Mouse (Mus musculus) liver, adult 2 months (tissue): ENCODE measurements around the gene Aknad1. TPM values are rescaled to one million over a fixed set of nuclear protein-coding genes. Genes with fewer than 3 reads are reported as not detected.

Source experiments
- DNase-seq: peaks from one replicate; pipeline ENCODE4 v3.0.0-alpha.2; 2011; ENCODE audit warnings: low read depth, low spot score; ENCODE audit errors: extremely low read depth
- H3K27ac ChIP-seq: fragments of 200-500 bp; replicated peaks from 2 replicates; pipeline ENCODE4 v1.5.1; 2012; ENCODE audit warnings: low read depth, mild to moderate bottlenecking, control low read depth, inconsistent platforms, low read length; ENCODE audit not compliant: insufficient read depth
- H3K27me3 ChIP-seq: fragments of 200-500 bp; 2 replicates; pipeline ENCODE4 v1.6.1; 2012; ENCODE audit warnings: mild to moderate bottlenecking, moderate library complexity, low read length, inconsistent platforms; ENCODE audit not compliant: control insufficient read depth, insufficient read depth
- H3K36me3 ChIP-seq: fragments of 200-500 bp; 2 replicates; pipeline ENCODE4 v1.6.1; 2012; ENCODE audit warnings: low read length, inconsistent platforms; ENCODE audit not compliant: control insufficient read depth, insufficient read depth
- H3K4me1 ChIP-seq: fragments of 200-500 bp; 2 replicates; pipeline ENCODE4 v1.6.1; 2011; ENCODE audit warnings: low read length; ENCODE audit not compliant: control insufficient read depth, insufficient read depth
- H3K4me3 ChIP-seq: fragments of 200-500 bp; 2 replicates; pipeline ENCODE4 v1.5.1; 2011; ENCODE audit warnings: low read depth, mild to moderate bottlenecking, control low read depth, low read length, moderate library complexity; ENCODE audit not compliant: insufficient read depth
- H3K79me2 ChIP-seq: fragments of 200-500 bp; 2 replicates; pipeline ENCODE4 v1.6.1; 2012; ENCODE audit warnings: inconsistent platforms, mild to moderate bottlenecking, low read length, moderate library complexity; ENCODE audit not compliant: control insufficient read depth, insufficient read depth
- H3K9ac ChIP-seq: fragments of 200-500 bp; 2 replicates; pipeline ENCODE4 v1.6.1; 2012; ENCODE audit warnings: low read depth, mild to moderate bottlenecking, control low read depth, inconsistent platforms, low read length
- CTCF ChIP-seq: fragments of 200-500 bp; IDR thresholded peaks from 2 replicates; pipeline ENCODE4 v1.5.1; 2011; ENCODE audit warnings: low read depth, low read length, control low read depth
- POLR2A ChIP-seq: fragments of 200-500 bp; IDR thresholded peaks from 2 replicates; pipeline ENCODE4 v1.6.1; 2011; ENCODE audit warnings: low read length, control low read depth; ENCODE audit not compliant: insufficient read depth; ENCODE audit errors: extremely low read depth
- WGBS: fragments of 180-500 bp; shearing (Covaris S2); methylation state at CpG from one replicate; pipeline ENCODE4 v1.1.7; 2018; 5-methylcytosine and 5-hydroxymethylcytosine counted together
- polyA plus RNA-seq: library from polyadenylated mRNA; depleted of rRNA; stranded (reverse); fragments of >200 nt; gene quantifications from 2 replicates; pipeline ENCODE4 v1.2.3, GENCODE M21; 2012
- total RNA-seq: library from RNA; depleted of rRNA; stranded (reverse); fragments of >200 nt; gene quantifications from 2 replicates; pipeline ENCODE4 v1.2.3, GENCODE M21; 2014

The Aknad1 gene
- total and polyA plus RNA-seq, 2 experiments, result not detected

DNA sequence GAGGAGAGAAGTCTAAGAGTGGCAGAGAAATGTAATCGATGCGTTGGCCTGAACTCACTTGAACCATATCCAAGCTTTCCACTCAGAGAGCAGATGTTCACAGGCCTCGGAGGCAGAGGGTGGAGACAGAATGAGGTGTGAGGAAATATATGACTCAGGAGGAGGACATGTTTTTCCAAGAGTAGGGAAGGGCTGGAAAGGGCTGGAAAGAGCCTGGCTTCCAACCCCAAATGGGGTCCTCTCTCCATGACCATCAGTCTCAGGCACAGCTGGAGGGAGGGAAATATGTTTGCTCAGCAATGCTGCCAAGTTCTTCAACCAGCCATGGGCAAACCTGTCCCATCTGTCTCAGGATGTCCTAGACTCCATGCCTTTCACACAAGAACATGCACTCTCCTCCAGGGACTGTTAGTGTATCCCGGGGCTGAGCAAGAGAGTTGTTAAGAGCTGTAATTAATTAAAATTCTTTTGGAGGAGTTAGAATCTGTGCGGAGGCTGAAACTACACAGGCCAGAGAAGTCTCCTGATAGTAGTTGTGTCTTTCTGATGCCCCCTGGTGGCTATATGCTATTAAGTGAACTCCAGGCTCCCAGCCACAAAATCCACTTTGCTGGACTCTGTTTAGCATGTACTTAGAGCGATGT is 31.4 kb downstream of the Aknad1 start:
- no peaks in the 10 kb centered on the region for H3K27me3 ChIP-seq
- no peak overlapping the region; the same call in 1 of the 2 replicates for H3K27ac ChIP-seq
- TF ChIP-seq CTCF (peak; percentile 30; the same call in 1 of the 2 replicates), POLR2A (no peak)
- peak; percentile 91 for DNase-seq
- no peak overlapping the region for H3K9ac ChIP-seq
- H3K4me3 ChIP-seq, result no peak overlapping the region
- H3K36me3 ChIP-seq, result no peaks in the 10 kb centered on the region
- no peaks in the 10 kb centered on the region for H3K79me2 ChIP-seq
- WGBS, result 12% methylated on average over 6 of the region's 6 CpGs
- peaks cover 3% of the 10 kb centered on the region for H3K4me1 ChIP-seq

DNA sequence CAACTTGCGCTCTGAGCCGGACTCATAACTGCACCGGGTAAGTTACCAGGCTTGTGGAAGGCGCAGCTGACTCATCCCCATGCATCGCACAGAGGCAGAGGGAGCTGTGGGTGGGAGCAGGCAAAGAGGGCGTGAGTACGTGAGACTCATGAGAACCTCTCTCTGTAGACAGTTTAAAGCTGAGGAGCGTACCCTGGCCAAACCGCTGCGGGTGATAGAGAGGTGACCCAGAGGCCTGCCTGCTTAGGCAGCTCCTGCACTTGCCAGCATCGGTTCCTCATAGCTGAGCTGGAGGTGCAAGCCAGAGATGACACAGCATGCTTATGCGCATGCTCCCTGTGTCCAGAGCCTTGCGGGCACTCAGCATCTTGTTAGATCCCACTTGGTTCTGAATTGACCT is 32.8 kb downstream of the Aknad1 start:
- no peaks in the 10 kb centered on the region for H3K27me3 ChIP-seq
- no peaks in the 10 kb centered on the region for H3K36me3 ChIP-seq
- H3K4me1 ChIP-seq, result peaks cover 3% of the 10 kb centered on the region
- H3K27ac ChIP-seq, result no peak overlapping the region
- no peaks in the 10 kb centered on the region for H3K79me2 ChIP-seq
- no peak overlapping the region for H3K4me3 ChIP-seq
- 91% methylated on average over 13 of the region's 13 CpGs for WGBS
- no peak overlapping the region for H3K9ac ChIP-seq
- no peak for DNase-seq
- TF ChIP-seq POLR2A (no peak), CTCF (no peak)

DNA sequence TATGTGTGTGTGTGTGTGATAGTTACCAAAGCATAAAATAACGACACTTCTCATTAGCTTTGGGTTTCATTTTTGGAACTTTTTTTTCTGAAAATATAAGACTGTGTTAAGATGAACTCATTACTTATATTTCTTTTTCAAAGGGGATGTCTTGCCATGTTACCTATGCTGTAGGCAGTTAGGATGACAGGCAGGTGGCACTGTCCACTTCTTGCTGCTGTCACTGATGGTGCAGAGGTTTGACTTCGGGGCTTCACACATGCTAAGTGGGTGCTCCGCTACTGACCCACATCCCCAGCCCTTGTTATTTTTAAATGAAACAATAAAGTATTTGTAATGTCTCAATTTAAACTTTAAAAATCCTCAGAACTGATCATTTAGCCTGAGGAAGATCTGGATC is 33.4 kb downstream of the Aknad1 start:
- H3K4me1 ChIP-seq, result peaks cover 3% of the 10 kb centered on the region
- no peaks in the 10 kb centered on the region for H3K79me2 ChIP-seq
- no peaks in the 10 kb centered on the region for H3K36me3 ChIP-seq
- no peak overlapping the region for H3K4me3 ChIP-seq
- no peak for DNase-seq
- 78% methylated on average over 3 of the region's 3 CpGs for WGBS
- TF ChIP-seq CTCF, result peak; percentile 39; the same call in 1 of the 2 replicates
- TF ChIP-seq POLR2A, result no peak
- H3K27ac ChIP-seq, result no peak overlapping the region
- H3K9ac ChIP-seq, result no peak overlapping the region
- H3K27me3 ChIP-seq, result no peaks in the 10 kb centered on the region

DNA sequence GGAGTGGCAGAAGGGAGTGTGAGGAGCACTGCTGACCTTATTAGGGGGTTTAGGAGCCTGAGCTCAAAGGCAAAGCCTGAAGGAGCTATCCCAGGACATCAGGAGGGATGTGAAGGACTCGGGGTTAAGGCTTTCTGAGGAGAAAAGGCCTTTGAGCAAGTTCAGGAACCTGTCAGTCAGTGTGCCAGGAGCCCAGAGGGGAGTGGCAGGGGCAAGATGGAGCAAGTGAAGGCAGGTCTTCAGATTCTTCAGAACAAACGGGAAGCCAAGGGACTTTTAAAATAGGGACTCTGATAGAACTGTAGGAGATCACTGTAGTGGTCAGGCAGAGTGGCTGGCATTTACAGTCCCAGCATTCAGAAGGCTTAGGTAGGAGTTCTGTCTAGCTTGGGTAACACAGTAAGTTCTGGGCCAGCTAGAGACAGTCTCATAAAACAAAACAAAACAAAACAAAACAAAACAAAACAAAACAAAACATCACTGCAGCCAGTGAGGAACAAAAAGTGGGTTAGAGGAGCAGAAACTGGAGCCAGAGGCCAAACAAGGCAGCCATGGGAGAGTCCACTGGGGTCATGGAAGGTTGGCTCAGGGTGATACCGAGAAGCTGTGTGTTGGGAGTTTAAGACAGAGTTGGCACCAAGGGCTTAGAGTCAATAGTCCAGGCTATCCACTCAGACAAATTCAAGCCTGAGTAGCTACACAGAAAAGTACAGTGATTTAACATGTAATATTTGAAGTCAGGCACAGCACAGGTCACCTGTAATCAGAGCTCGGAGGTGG is 39.5 kb downstream of the Aknad1 start:
- H3K27me3 ChIP-seq, result no peaks in the 10 kb centered on the region
- H3K4me1 ChIP-seq, result peaks cover 5% of the 10 kb centered on the region; the same call in 1 of the 2 replicates
- no peaks in the 10 kb centered on the region for H3K79me2 ChIP-seq
- H3K36me3 ChIP-seq, result no peaks in the 10 kb centered on the region
- DNase-seq, result peak; percentile 85
- 38% methylated on average over 4 of the region's 4 CpGs for WGBS
- H3K4me3 ChIP-seq, result no peak overlapping the region
- H3K9ac ChIP-seq, result no peak overlapping the region
- TF ChIP-seq POLR2A (no peak), CTCF (no peak)
- no peak overlapping the region for H3K27ac ChIP-seq

DNA sequence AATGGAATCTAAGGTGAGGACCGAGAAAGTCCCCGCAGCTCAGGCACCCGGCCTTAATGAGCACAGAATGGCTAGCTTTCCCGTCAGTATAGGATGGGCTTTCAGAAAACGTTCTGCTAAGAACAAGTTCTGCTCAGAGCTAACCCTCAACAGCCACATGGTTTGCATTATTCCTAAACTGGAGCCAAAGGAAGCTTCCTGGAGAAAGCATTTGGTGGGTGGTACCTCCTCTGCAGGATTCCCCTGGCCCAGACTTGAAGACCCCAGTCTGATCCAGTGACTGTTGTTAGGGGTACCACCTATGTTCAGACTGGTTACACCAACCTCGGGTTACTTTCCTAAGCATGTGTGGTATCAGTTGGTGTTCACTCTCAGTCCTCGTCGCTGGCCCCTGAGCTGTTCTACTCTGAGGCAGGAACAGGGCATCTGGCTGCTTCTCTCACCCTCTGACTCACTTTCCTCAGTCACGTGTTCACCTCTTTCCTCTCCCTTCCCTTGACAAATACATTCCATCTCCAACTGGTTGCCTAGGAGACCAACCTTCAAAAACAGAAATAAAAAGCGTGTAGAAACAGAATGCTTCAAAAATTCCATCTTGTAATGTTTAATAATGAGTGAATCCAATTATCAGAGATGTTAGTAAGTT is 41.9 kb downstream of the Aknad1 start:
- Histone ChIP-seq H3K27ac (no peak overlapping the region), H3K79me2 (no peaks in the 10 kb centered on the region), H3K27me3 (no peaks in the 10 kb centered on the region), H3K36me3 (no peaks in the 10 kb centered on the region), H3K4me1 (peaks cover 5% of the 10 kb centered on the region; the same call in 1 of the 2 replicates), H3K4me3 (no peak overlapping the region), H3K9ac (no peak overlapping the region)
- DNase-seq, result peak; percentile 49
- TF ChIP-seq POLR2A, result no peak
- no peak for TF ChIP-seq CTCF
- WGBS, result 75% methylated on average over 10 of the region's 10 CpGs
